Mouse (Mus musculus) bone marrow, adult 2 months (tissue): Measurements from ENCODE around the gene Frmd3.

Experiments
- CTCF ChIP-seq: fragments of 200-500 bp; IDR thresholded peaks from 2 replicates; pipeline ENCODE4 v1.5.1; 2011; ENCODE audit warnings: low read length, control low read depth; ENCODE audit not compliant: control insufficient read depth, insufficient read depth
- POLR2A ChIP-seq: fragments of 200-500 bp; IDR thresholded peaks from 2 replicates; pipeline ENCODE4 v1.6.1; 2011; ENCODE audit warnings: low read depth, mild to moderate bottlenecking, control low read depth, low read length, borderline replicate concordance; ENCODE audit not compliant: control insufficient read depth

DNA sequence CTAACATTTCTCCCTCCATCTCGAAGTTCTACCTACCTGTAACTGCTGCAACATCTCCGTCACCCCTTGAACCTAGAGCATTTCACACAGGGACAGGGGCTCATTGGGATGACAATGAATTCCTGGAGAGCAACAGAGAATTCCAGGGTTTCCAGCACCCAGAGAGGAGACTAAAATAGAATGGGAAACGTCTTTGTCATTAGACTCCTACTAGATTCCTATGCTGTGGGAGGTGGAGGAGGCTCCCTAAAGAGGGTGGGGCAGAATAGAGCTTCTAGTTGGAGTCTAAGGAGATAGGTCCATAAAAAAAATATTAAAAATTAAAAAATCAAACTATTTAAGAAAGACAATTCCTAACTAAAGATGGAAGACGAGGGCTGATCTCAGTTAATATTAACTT is 542 bp upstream of the Frmd3 start:
- no peak for TF ChIP-seq CTCF
- no peak for TF ChIP-seq POLR2A
